Mouse (Mus musculus) 3T3-L1 (cell line): ENCODE results near the gene Ank3.

Source experiments
- DNase-seq: peaks from one replicate; pipeline ENCODE4 v3.0.0-alpha.2; 2015; ENCODE audit warnings: low read depth, low spot score

The Ank3 gene

GRCm38 (mm10) chr10:69962226-69962625 is 563.7 kb downstream of the Ank3 start:
- no peak for DNase-seq

GRCm38 (mm10) chr10:69962976-69963375 is 564.4 kb downstream of the Ank3 start:
- DNase-seq = no peak

- DNase-seq = peak; percentile 84
These were observed 566.0 kb downstream of the Ank3 start for GRCm38 (mm10) chr10:69964611-69965010.

- no peak for DNase-seq
These were observed 566.5 kb downstream of the Ank3 start for GRCm38 (mm10) chr10:69965085-69965484.

GRCm38 (mm10) chr10:69967994-69968393 is 569.4 kb downstream of the Ank3 start:
- DNase-seq = no peak

DNA sequence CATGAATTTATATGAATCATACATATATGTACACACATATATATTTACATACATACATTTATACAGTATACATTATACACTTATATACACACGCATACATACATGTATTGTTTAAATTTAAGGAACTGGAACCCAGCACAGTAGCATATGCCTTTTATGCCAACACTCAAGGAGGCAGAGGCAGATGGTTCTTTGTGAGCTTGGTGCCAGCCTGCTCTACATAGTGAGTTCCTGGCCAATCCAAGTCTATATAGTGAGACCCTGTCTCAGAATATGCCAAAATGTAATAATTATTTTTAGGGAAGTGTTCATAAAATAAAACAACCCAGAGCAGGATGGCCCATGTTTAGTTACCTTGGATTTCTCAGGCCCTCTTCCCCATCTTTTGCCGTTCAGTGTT is 581.1 kb downstream of the Ank3 start:
- no peak for DNase-seq

DNA sequence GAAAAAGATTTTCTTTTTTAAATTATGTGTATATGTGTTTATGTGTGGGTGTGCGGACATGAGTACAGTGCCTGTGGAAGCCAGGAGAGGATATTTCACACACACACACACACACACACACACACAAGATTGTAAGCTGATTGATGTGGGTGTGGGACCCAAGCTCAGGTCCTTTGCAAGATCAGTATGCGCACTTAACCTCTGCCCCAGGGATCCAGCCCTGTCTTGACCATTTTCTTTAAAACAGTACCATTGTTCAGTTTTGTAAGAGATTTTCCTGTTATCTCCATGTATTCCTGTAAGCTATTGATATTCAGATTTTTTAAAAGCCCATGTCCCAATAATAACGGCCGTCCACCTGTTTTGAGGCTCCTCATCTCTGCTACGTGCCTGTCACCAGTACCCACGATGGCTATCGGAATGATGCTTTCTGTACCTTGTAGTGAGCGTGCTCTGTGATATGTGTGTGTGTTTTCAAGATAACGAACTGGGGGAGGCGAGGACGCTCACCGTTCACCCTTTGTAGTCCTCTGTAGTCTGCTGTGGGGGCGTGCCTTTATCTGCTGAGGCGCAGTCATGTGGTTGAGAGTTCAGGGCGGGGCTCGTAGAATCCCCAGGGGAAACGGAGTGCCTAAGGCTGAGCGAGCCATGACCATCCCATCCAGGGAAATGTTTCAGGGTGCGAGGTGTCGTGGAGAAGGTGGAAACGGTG is 583.0 kb downstream of the Ank3 start:
- no peak for DNase-seq

DNA sequence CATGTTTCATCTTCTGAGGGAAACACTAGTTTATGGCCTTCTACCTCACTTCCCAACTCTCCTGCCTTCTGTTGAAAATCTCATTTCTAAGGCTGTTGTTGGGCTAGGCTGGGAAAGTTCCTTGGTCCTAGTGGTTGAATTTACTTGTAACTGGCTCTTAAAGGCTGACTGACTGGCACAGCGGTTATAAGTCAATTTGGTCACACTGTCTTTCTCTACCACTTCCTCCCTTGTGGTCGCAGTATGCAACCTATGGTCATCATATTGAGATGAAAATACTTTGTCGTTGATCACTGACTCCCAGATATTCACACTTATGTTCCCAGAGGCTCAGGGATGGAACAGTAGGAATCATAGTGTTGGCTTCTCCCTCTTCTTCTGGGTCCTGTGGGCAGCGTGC is 584.1 kb downstream of the Ank3 start:
- no peak for DNase-seq

DNA sequence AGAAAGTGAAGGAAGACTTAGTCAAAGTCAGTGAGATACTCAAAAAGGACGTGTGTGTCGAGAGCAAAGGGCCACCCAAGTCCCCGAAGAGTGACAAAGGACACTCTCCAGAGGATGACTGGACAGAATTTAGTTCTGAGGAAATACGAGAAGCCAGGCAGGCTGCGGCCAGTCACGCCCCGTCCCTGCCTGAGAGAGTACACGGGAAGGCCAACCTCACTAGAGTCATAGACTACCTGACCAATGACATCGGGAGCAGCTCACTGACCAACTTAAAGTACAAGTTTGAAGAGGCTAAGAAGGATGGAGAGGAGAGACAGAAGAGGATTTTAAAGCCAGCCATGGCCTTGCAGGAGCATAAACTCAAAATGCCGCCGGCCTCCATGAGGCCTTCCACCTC is 588.9 kb downstream of the Ank3 start:
- DNase-seq = no peak

- DNase-seq = no peak
These were observed 598.5 kb downstream of the Ank3 start for GRCm38 (mm10) chr10:69997082-69997481.

DNA sequence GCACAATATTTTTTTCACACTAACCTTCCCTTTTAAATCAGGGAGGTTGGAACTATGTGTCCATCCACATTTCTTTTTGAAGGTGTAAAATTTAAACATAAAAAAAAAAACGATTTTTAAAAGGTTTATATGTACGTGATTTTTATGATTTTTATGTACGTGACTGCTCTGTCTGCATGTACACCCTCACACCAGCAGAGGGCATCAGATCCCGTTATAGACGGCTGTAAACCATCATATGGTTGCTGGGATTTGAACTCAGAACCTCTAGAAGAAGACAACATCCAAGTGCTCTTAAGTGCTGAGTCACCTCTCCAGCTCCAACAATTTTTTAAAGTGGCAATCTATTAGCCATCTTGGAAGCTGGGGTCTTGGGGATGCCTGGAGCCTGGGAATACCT is 605.5 kb downstream of the Ank3 start:
- DNase-seq = peak; percentile 25

DNA sequence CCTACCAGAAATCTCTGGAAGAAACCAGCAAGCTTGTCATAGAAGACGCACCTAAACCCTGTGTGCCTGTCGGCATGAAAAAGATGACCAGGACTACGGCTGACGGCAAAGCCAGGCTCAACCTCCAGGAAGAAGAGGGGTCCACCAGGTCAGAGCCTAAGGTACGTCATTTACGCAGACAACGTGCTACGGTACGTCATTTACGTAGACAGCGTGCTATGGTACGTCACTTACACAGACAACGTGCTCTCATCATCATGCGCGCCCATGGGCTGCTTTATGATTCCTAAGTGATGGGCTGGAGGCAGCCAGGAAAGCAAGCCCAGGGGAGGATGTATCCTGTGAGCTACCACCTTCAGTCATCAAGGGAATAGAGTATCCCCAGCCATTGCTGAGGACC is 606.3 kb downstream of the Ank3 start:
- no peak for DNase-seq

DNA sequence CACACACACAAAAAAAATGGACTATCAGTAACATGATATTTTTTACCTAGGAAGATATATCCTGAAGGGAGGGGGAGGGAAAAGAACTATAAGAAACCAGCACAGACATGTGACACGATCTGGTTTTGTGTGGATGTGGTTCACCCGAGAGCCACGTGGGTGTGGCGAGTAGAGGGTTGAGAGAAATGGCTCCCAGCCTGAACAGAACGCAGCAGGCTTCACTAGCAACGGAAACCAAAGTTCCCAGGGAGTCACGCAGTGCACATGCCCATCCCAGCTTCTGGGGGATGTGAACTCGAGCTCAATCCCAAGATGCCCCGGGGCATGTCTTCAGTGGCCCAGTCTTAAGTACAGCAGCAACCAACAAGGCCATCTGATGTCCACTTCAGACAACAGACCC is 607.8 kb downstream of the Ank3 start:
- DNase-seq = no peak

GRCm38 (mm10) chr10:70011738-70012137 is 613.2 kb downstream of the Ank3 start:
- DNase-seq = no peak

DNA sequence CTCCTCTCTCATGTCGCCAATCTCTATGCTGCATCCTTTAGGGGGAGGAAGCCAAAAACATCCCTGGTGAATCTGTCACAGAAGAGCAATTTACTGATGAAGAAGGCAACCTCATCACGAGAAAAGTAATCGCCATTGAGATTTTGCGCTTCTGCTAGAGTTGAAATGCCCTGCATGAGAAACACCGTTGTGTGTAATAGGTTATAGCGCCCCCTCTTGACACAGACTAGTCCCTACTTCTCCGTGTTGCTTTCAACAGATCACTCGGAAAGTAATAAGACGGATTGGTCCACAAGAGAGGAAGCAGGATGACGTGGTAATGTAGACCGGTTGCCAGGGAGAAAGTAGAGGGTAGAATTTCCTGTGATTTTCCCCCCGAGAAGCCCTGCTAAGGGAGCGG is 615.4 kb downstream of the Ank3 start:
- no peak for DNase-seq

GRCm38 (mm10) chr10:70015201-70015600 is 616.6 kb downstream of the Ank3 start:
- DNase-seq = no peak

DNA sequence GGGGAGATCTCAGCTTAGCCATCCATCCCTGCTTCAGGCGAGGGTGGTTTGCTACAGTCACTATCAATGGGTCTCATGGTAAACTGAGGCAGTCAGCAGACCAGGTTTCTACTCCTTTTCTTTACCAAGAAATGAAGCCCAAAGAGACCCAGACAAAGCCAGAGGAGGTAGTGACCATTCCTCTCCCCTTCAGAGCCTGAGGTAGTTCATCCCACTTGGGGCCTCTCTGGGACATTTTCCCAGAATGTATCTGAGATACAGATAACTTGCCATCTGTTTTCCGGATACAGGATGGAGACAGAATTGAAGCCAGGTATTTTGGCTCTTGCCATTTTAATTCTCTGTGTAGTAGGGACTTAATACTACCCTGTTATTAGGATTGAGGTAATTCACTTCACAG is 620.1 kb downstream of the Ank3 start:
- DNase-seq = no peak

DNA sequence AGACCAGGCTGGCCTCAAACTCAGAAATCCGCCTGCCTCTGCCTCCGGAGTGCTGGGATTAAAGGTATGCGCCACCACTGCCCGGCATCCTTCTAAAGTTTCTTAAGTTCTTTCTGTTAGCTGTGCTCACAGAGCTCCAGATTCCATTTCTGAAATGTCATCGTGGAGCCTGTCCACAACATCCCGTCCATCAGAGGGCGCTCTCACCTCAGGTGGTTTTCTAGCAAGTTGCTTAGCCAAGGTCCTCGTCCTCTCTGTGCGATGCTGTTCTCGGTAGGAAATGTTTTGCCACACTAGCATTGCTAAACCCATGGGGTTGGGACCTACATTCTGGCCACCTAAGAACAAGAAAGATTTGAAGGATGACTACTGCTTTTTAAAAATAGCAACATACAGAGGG is 623.1 kb downstream of the Ank3 start:
- peak; percentile 62 for DNase-seq

- DNase-seq = no peak
These were observed 624.0 kb downstream of the Ank3 start for GRCm38 (mm10) chr10:70022596-70022995.

- no peak for DNase-seq
These were observed 625.3 kb downstream of the Ank3 start for GRCm38 (mm10) chr10:70023861-70024260.

DNA sequence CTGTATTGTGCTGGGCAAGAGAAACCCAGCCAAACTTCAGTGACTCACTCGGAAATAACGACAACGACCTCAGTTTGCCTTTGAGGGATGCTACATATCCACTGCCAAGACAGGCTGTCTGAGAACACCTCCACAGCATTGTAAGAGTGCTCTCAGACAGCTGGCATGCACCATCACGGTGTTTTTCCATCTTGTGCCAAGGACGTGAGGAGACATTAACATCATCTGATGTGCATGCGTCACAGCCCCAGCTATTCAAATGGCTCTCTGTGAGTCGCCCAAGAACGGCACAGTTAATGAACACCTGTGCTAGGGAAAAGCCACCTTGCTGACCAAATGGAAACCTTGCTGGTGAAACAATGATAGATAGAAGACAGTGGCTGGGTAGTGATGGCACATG is 633.4 kb downstream of the Ank3 start:
- peak; percentile 39 for DNase-seq

DNA sequence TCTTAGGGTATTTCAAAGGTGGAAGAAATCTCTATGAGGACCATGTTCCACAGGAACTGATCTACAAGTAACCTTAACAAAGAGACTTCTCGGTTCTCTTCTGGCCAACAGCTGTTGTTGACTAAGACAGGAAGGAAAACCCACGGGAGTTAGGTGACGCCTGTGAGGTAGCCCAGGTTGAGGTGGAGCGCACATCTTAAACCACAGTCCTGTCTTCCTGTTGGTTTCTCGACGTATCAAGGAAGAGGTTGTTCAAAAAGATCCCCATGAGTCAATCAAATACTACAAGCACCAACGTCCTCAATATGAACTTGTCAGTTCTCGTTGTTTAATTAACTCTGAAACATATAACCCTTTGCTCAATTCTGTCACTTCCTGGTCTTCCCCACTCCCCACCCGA is 634.4 kb downstream of the Ank3 start:
- DNase-seq = no peak

- no peak for DNase-seq
These were observed 635.3 kb downstream of the Ank3 start for GRCm38 (mm10) chr10:70033856-70034255.

- DNase-seq = no peak
These were observed 641.3 kb downstream of the Ank3 start for GRCm38 (mm10) chr10:70039871-70040291.
